Mouse (Mus musculus) mouse embryonic stem cell (cell line): ENCODE data around the gene Gm13698.
"Not testable (repeated sequence)": the region's sequence is repeated elsewhere in the genome, so short reads cannot be mapped to it uniquely, and the experiment has no call there.

Experiments used
- in situ Hi-C, 2 experiments: fragments of 300-500 bp; cut with MboI; formaldehyde crosslinking; loops; 1 replicate in 1 of 2; 3 replicates in 1 of 2; pipeline ENCODE4 v1.14.3; 2019 to 2020; ENCODE audit warnings: low sequenced_read_pairs in 2 of 2, low pct_unique_long_range_greater_than_20kb in 1 of 2, mixed read lengths in 1 of 2; ENCODE audit not compliant: unreplicated experiment in 1 of 2

Gene Gm13698

GRCm38 (mm10) chr2:83955393-83955792 is at the start of gene Gm13698:
TSS of gene Gm13698 (plus strand) at chr2:83955693.
- in situ Hi-C loops = not testable (repeated sequence)

GRCm38 (mm10) chr2:83929478-83930088 is 25.9 kb upstream of the Gm13698 start:
- in situ Hi-C loops = no loop called here

DNA sequence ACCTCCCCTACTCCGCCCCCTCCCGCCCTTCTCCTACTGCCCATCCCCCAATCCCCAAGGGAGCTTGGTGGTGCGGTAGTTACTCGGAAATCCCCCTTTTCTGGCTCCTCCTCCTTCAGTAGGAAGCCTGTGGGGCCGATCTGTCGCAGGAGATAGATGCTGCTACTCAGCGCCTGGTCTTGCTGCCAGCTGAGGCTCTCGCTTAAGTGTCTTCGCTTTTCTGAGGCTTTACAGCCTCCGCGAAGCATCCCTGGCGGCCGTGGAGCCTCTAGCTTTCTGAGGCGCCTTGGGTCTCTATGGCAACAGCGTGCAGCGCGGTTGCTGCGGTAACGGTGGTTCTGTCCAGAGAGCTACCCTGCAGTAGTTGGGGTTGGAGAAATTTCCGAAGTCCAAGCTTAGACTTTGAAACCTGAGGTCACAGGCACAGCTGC is 14.5 kb upstream of the Gm13698 start, which contains the start of gene Zswim2:
TSS of gene Zswim2 (minus strand) at position 298 of the 431 bp plus-strand sequence.
- in situ Hi-C loops = no loop called here

GRCm38 (mm10) chr2:83941378-83941777 is 14.1 kb upstream of the Gm13698 start:
- in situ Hi-C loops = no loop called here

- in situ Hi-C loops = no loop called here
Observed at GRCm38 (mm10) chr2:83941792-83942191, 13.7 kb upstream of the Gm13698 start.

- in situ Hi-C loops = not testable (repeated sequence)
Observed at GRCm38 (mm10) chr2:83961203-83961602, 5.7 kb downstream of the Gm13698 start, which contains the start of gene Gm13693. TSS of gene Gm13693 (plus strand) at chr2:83961503.

DNA sequence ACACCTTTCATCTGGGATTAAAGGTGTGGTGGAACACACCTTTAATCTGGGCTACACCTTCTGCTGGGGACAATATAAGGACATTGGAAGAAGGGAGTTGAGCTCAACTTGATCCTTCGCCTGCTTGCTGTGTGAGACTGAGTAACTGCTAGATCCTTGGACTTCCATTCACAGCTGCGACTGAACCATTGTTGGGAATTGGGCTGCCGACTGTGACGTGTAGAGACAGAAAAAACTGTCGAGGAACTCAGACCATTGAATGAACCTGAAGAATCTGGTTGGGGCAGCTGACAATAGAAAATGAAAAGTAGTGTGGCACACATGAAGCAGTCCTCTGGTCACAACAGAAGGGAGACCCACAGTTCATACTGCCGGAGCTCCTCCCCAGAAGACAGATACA is 11.5 kb downstream of the Gm13698 start, which contains the start of gene Gm13695:
TSS of gene Gm13695 (plus strand) at position 301 of the 400 bp plus-strand sequence.
- in situ Hi-C loops = not testable (repeated sequence)

DNA sequence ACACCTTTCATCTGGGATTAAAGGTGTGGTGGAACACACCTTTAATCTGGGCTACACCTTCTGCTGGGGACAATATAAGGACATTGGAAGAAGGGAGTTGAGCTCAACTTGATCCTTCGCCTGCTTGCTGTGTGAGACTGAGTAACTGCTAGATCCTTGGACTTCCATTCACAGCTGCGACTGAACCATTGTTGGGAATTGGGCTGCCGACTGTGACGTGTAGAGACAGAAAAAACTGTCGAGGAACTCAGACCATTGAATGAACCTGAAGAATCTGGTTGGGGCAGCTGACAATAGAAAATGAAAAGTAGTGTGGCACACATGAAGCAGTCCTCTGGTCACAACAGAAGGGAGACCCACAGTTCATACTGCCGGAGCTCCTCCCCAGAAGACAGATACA is 17.3 kb downstream of the Gm13698 start, which contains the start of gene Gm13696:
TSS of gene Gm13696 (plus strand) at position 301 of the 400 bp plus-strand sequence.
- in situ Hi-C loops = not testable (repeated sequence)

DNA sequence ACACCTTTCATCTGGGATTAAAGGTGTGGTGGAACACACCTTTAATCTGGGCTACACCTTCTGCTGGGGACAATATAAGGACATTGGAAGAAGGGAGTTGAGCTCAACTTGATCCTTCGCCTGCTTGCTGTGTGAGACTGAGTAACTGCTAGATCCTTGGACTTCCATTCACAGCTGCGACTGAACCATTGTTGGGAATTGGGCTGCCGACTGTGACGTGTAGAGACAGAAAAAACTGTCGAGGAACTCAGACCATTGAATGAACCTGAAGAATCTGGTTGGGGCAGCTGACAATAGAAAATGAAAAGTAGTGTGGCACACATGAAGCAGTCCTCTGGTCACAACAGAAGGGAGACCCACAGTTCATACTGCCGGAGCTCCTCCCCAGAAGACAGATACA is 23.1 kb downstream of the Gm13698 start, which contains the start of gene Gm13694:
TSS of gene Gm13694 (plus strand) at position 301 of the 400 bp plus-strand sequence.
- in situ Hi-C loops = not testable (repeated sequence)

GRCm38 (mm10) chr2:83984443-83984842 is 28.9 kb downstream of the Gm13698 start, which contains the start of gene Gm13697:
TSS of gene Gm13697 (plus strand) at chr2:83984743.
- in situ Hi-C loops = not testable (repeated sequence)

- in situ Hi-C loops = not testable (repeated sequence)
Observed at GRCm38 (mm10) chr2:83990253-83990652, 34.8 kb downstream of the Gm13698 start, which contains the start of gene Gm13691. TSS of gene Gm13691 (plus strand) at chr2:83990553.

- in situ Hi-C loops = not testable (repeated sequence)
Observed at GRCm38 (mm10) chr2:83993639-83994255, 38.3 kb downstream of the Gm13698 start.

GRCm38 (mm10) chr2:83994526-83994925 is 39.0 kb downstream of the Gm13698 start:
- in situ Hi-C loops = not testable (repeated sequence)
